Mouse (Mus musculus) intestine, postnatal 0 days (tissue): ENCODE measurements at regions not wholly inside any gene's neighbourhood (a gene's known extent, or its start where the extent isn't known, plus 50 kb on each side); places are given as distances from the start of the nearest gene placed in this dataset.

ENCODE experiments used
- ATAC-seq: fragments of 200-750 bp; cut with Nextera tagmentation; 2 replicates; pipeline ENCODE4 v1.8.0; 2017; ENCODE audit warnings: mild to moderate bottlenecking, moderate TSS enrichment, moderate library complexity
- H3K27ac ChIP-seq: fragments of 300-500 bp; sonication (generic); 2 replicates; pipeline ENCODE4 v1.5.1; 2014; ENCODE audit warnings: mild to moderate bottlenecking, low read depth, low read length, moderate library complexity
- H3K27me3 ChIP-seq: fragments of 300-500 bp; sonication (generic); replicated peaks from 2 replicates; pipeline ENCODE4 v1.6.1; 2014; ENCODE audit warnings: low read length, mixed read lengths; ENCODE audit not compliant: control insufficient read depth, insufficient read depth
- H3K36me3 ChIP-seq: fragments of 300-500 bp; sonication (generic); 2 replicates; pipeline ENCODE4 v1.6.1; 2014; ENCODE audit warnings: mild to moderate bottlenecking, moderate library complexity; ENCODE audit not compliant: control insufficient read depth, insufficient read depth
- H3K4me1 ChIP-seq: fragments of 300-500 bp; sonication (generic); replicated peaks from 2 replicates; pipeline ENCODE4 v1.6.1; 2014; ENCODE audit warnings: antibody characterized with exemption, low read length, mixed read lengths; ENCODE audit not compliant: control insufficient read depth, insufficient read depth
- H3K4me2 ChIP-seq: fragments of 300-500 bp; sonication (generic); replicated peaks from 2 replicates; pipeline ENCODE4 v1.6.1; 2014; ENCODE audit warnings: low read depth, mild to moderate bottlenecking, moderate library complexity
- H3K4me3 ChIP-seq: fragments of 300-500 bp; sonication (generic); 2 replicates; pipeline ENCODE4 v1.5.1; 2014; ENCODE audit warnings: low read depth, low read length
- H3K9ac ChIP-seq: fragments of 300-500 bp; sonication (generic); 2 replicates; pipeline ENCODE4 v1.6.1; 2014; ENCODE audit warnings: mild to moderate bottlenecking, low read depth, low read length
- H3K9me3 ChIP-seq: fragments of 300-500 bp; sonication (generic); 2 replicates; pipeline ENCODE4 v1.6.1; 2016; ENCODE audit warnings: mixed run types; ENCODE audit not compliant: control insufficient read depth
- CTCF ChIP-seq: sonication (generic); IDR thresholded peaks from 2 replicates; pipeline ENCODE4 v1.5.1; 2016; ENCODE audit warnings: low read depth, mild to moderate bottlenecking, control low read depth, antibody characterized with exemption, moderate library complexity
- WGBS: fragments of 180-500 bp; shearing (Covaris S2); extraction: QIAGEN DNeasy Blood & Tissue Kit; methylation state at CpG from one replicate; pipeline ENCODE4 v1.1.7; 2014; 5-methylcytosine and 5-hydroxymethylcytosine counted together

GRCm38 (mm10) chr11:52629776-52630175 lies 134.7 kb upstream of the Fstl4 start:
- Histone ChIP-seq H3K9ac (no peak overlapping the region), H3K36me3 (no peaks in the 10 kb centered on the region), H3K4me1 (no peaks in the 10 kb centered on the region), H3K4me3 (no peak overlapping the region), H3K27me3 (no peaks in the 10 kb centered on the region), H3K4me2 (no peak overlapping the region), H3K9me3 (no peaks in the 10 kb centered on the region), H3K27ac (no peak overlapping the region)
- 60% methylated on average over 5 of the region's 5 CpGs for WGBS
- peak; percentile 60 for TF ChIP-seq CTCF
- ATAC-seq = no peak

GRCm38 (mm10) chr11:52631579-52631978 lies 132.9 kb upstream of the Fstl4 start:
- Histone ChIP-seq H3K36me3 (no peaks in the 10 kb centered on the region), H3K4me3 (no peak overlapping the region), H3K9ac (no peak overlapping the region), H3K9me3 (no peaks in the 10 kb centered on the region), H3K4me1 (no peaks in the 10 kb centered on the region), H3K4me2 (no peak overlapping the region), H3K27ac (no peak overlapping the region), H3K27me3 (no peaks in the 10 kb centered on the region)
- ATAC-seq = no peak
- 53% methylated on average over 3 of the region's 3 CpGs for WGBS
- TF ChIP-seq CTCF = peak; percentile 50

- TF ChIP-seq CTCF = peak; percentile 64
- Histone ChIP-seq H3K4me3 (no peak overlapping the region), H3K4me2 (no peak overlapping the region), H3K9ac (no peak overlapping the region), H3K9me3 (no peaks in the 10 kb centered on the region), H3K4me1 (no peaks in the 10 kb centered on the region), H3K36me3 (no peaks in the 10 kb centered on the region), H3K27ac (no peak overlapping the region), H3K27me3 (no peaks in the 10 kb centered on the region)
- no peak for ATAC-seq
- 85% methylated on average over 3 of the region's 3 CpGs for WGBS
Observed at GRCm38 (mm10) chr11:52634189-52634588, 130.2 kb upstream of the Fstl4 start.

GRCm38 (mm10) chr11:52635716-52636389 lies 128.6 kb upstream of the Fstl4 start:
- Histone ChIP-seq H3K27me3 (no peaks in the 10 kb centered on the region), H3K27ac (no peak overlapping the region), H3K4me3 (no peak overlapping the region), H3K9me3 (no peaks in the 10 kb centered on the region), H3K9ac (no peak overlapping the region), H3K36me3 (no peaks in the 10 kb centered on the region), H3K4me1 (no peaks in the 10 kb centered on the region), H3K4me2 (no peak overlapping the region)
- no peak for TF ChIP-seq CTCF
- ATAC-seq = no peak
- WGBS = 57% methylated on average over 13 of the region's 13 CpGs

- peak; percentile 52 for TF ChIP-seq CTCF
- H3K4me3 ChIP-seq = no peak overlapping the region
- H3K9ac ChIP-seq = no peak overlapping the region
- no peaks in the 10 kb centered on the region for H3K36me3 ChIP-seq
- no peaks in the 10 kb centered on the region for H3K27me3 ChIP-seq
- H3K4me2 ChIP-seq = no peak overlapping the region
- no peak overlapping the region for H3K27ac ChIP-seq
- H3K9me3 ChIP-seq = no peaks in the 10 kb centered on the region
- no peak for ATAC-seq
- H3K4me1 ChIP-seq = no peaks in the 10 kb centered on the region
- 96% methylated on average over 1 of the region's 1 CpGs for WGBS
Observed at GRCm38 (mm10) chr11:52638939-52639338, 125.5 kb upstream of the Fstl4 start.

- no peak for ATAC-seq
- Histone ChIP-seq H3K36me3 (no peaks in the 10 kb centered on the region), H3K4me1 (no peaks in the 10 kb centered on the region), H3K27ac (no peak overlapping the region), H3K4me3 (no peak overlapping the region), H3K27me3 (no peaks in the 10 kb centered on the region), H3K9me3 (no peaks in the 10 kb centered on the region), H3K9ac (no peak overlapping the region), H3K4me2 (no peak overlapping the region)
- 63% methylated on average over 14 of the region's 14 CpGs for WGBS
- TF ChIP-seq CTCF = no peak
Observed at GRCm38 (mm10) chr11:52641725-52642338, 122.6 kb upstream of the Fstl4 start.
